Mouse (Mus musculus): ENCODE data around the gene Ilf2. TPM values are rescaled to one million over a fixed set of nuclear protein-coding genes. Genes with fewer than 3 reads are reported as not detected.
A peak's percentile ranks its signal among the peaks of the same experiment; 100 is the strongest.

Gene Ilf2
- total RNA-seq (2014; rRNA removed) (111 and 119 TPM in 2 replicates), polyA plus RNA-seq (2015; fragmentation: Nextera tagmentation; extraction: Ambion mirVana) (177 and 178 TPM in 2 replicates)

GRCm38 (mm10) chr3:90475831-90476611, at the start of gene Ilf2:
Gene Ilf2, plus strand, starts transcription at chr3:90476126.
- no peaks in the 10 kb centered on the region for H3K4me1 ChIP-seq (ENCODE audit: insufficient read depth, low read length)
- under 1% methylated on average over 42 of the region's 45 CpGs for WGBS
- H3K27me3 ChIP-seq (ENCODE audit: insufficient read depth, low read length), result no peaks in the 10 kb centered on the region
- peak within 1 kb of the TSS; percentile 99 for H3K4me3 ChIP-seq (ENCODE audit: low read length)
- H3K9ac ChIP-seq (replicated peaks; ENCODE audit: low read length), result peak within 1 kb of the TSS; percentile 97
- peak; percentile 77 for TF ChIP-seq CTCF (IDR thresholded peaks at IDR 0.05; ENCODE audit: low read depth)
- peak within 1 kb of the TSS; percentile 63 for H3K4me2 ChIP-seq (ENCODE audit: low read depth, low read length)
- H3K36me3 ChIP-seq (ENCODE audit: insufficient read depth, low read length), result peaks cover 9% of the 10 kb centered on the region; the same call in 1 of the 2 replicates
- peak within 1 kb of the TSS; percentile 96 for H3K27ac ChIP-seq
- DNase-seq (ENCODE audit: low spot score) (peak; percentile 99), ATAC-seq (peak; percentile 99)
- no peaks in the 10 kb centered on the region for H3K9me3 ChIP-seq (ENCODE audit: low read length)

GRCm38 (mm10) chr3:90427574-90427973, 48.4 kb upstream of the Ilf2 start:
- TF ChIP-seq CTCF (IDR thresholded peaks at IDR 0.05; ENCODE audit: low read depth), result no peak
- Histone ChIP-seq H3K4me2 (ENCODE audit: low read depth, low read length) (no peak overlapping the region), H3K36me3 (ENCODE audit: insufficient read depth, low read length) (peaks cover 14% of the 10 kb centered on the region; the same call in 1 of the 2 replicates), H3K9me3 (ENCODE audit: low read length) (no peaks in the 10 kb centered on the region), H3K27ac (no peak overlapping the region), H3K4me1 (ENCODE audit: insufficient read depth, low read length) (peaks cover 13% of the 10 kb centered on the region; the same call in 1 of the 2 replicates), H3K27me3 (ENCODE audit: insufficient read depth, low read length) (no peaks in the 10 kb centered on the region), H3K9ac (replicated peaks; ENCODE audit: low read length) (no peak overlapping the region), H3K4me3 (ENCODE audit: low read length) (no peak overlapping the region)
- WGBS, result 64% methylated on average over 1 of the region's 1 CpGs
- ATAC-seq, result no peak
- DNase-seq (ENCODE audit: low spot score), result no peak

- ATAC-seq, result no peak
- TF ChIP-seq CTCF (IDR thresholded peaks at IDR 0.05; ENCODE audit: low read depth), result no peak
- Histone ChIP-seq H3K4me3 (ENCODE audit: low read length) (no peak overlapping the region), H3K27ac (no peak overlapping the region), H3K9ac (replicated peaks; ENCODE audit: low read length) (no peak overlapping the region), H3K4me2 (ENCODE audit: low read depth, low read length) (no peak overlapping the region), H3K27me3 (ENCODE audit: insufficient read depth, low read length) (no peaks in the 10 kb centered on the region), H3K4me1 (ENCODE audit: insufficient read depth, low read length) (peaks cover 13% of the 10 kb centered on the region), H3K36me3 (ENCODE audit: insufficient read depth, low read length) (peaks cover 8% of the 10 kb centered on the region; the same call in 1 of the 2 replicates), H3K9me3 (ENCODE audit: low read length) (no peaks in the 10 kb centered on the region)
- WGBS, result 87% methylated on average over 6 of the region's 6 CpGs
- no peak for DNase-seq (ENCODE audit: low spot score)
These were observed 47.7 kb upstream of the Ilf2 start for GRCm38 (mm10) chr3:90428186-90428585.

GRCm38 (mm10) chr3:90429576-90429975, 46.4 kb upstream of the Ilf2 start:
- DNase-seq (ENCODE audit: low spot score) (no peak), ATAC-seq (no peak)
- no peak for TF ChIP-seq CTCF (IDR thresholded peaks at IDR 0.05; ENCODE audit: low read depth)
- H3K27ac ChIP-seq, result no peak overlapping the region
- H3K9ac ChIP-seq (replicated peaks; ENCODE audit: low read length), result no peak overlapping the region
- no peak overlapping the region for H3K4me2 ChIP-seq (ENCODE audit: low read depth, low read length)
- H3K27me3 ChIP-seq (ENCODE audit: insufficient read depth, low read length), result no peaks in the 10 kb centered on the region
- H3K9me3 ChIP-seq (ENCODE audit: low read length), result no peaks in the 10 kb centered on the region
- peaks cover 13% of the 10 kb centered on the region for H3K4me1 ChIP-seq (ENCODE audit: insufficient read depth, low read length)
- no peaks in the 10 kb centered on the region for H3K36me3 ChIP-seq (ENCODE audit: insufficient read depth, low read length)
- H3K4me3 ChIP-seq (ENCODE audit: low read length), result no peak overlapping the region
- WGBS, result 85% methylated on average over 3 of the region's 3 CpGs

GRCm38 (mm10) chr3:90432348-90432747, 43.6 kb upstream of the Ilf2 start:
- H3K27ac ChIP-seq, result peak overlapping the region; percentile 96

GRCm38 (mm10) chr3:90432811-90433219, 43.1 kb upstream of the Ilf2 start:
- ATAC-seq, result no peak; the same call in 1 of the 2 replicates
- Histone ChIP-seq H3K27ac (peak overlapping the region; percentile 96), H3K9me3 (ENCODE audit: low read length) (no peaks in the 10 kb centered on the region), H3K9ac (replicated peaks; ENCODE audit: low read length) (peak overlapping the region; percentile 91), H3K4me3 (ENCODE audit: low read length) (peak overlapping the region; percentile 80), H3K36me3 (ENCODE audit: insufficient read depth, low read length) (no peaks in the 10 kb centered on the region), H3K27me3 (ENCODE audit: insufficient read depth, low read length) (no peaks in the 10 kb centered on the region), H3K4me2 (ENCODE audit: low read depth, low read length) (peak overlapping the region; percentile 99), H3K4me1 (ENCODE audit: insufficient read depth, low read length) (peaks cover 13% of the 10 kb centered on the region)
- no peak for TF ChIP-seq CTCF (IDR thresholded peaks at IDR 0.05; ENCODE audit: low read depth)
- WGBS, result under 1% methylated on average over 12 of the region's 12 CpGs
- peak; percentile 38 for DNase-seq (ENCODE audit: low spot score)

More at GRCm38 (mm10) chr3:90432348-90432747, 43.6 kb upstream of the Ilf2 start:
- 1% methylated on average over 2 of the region's 2 CpGs for WGBS
- H3K36me3 ChIP-seq (ENCODE audit: insufficient read depth, low read length), result no peaks in the 10 kb centered on the region
- TF ChIP-seq CTCF (IDR thresholded peaks at IDR 0.05; ENCODE audit: low read depth), result no peak
- H3K4me3 ChIP-seq (ENCODE audit: low read length), result peak overlapping the region; percentile 80
- no peaks in the 10 kb centered on the region for H3K27me3 ChIP-seq (ENCODE audit: insufficient read depth, low read length)
- no peak for DNase-seq (ENCODE audit: low spot score)
- ATAC-seq, result no peak
- H3K4me2 ChIP-seq (ENCODE audit: low read depth, low read length), result peak overlapping the region; percentile 99
- peak overlapping the region; percentile 91 for H3K9ac ChIP-seq (replicated peaks; ENCODE audit: low read length)
- peaks cover 13% of the 10 kb centered on the region for H3K4me1 ChIP-seq (ENCODE audit: insufficient read depth, low read length)
- no peaks in the 10 kb centered on the region for H3K9me3 ChIP-seq (ENCODE audit: low read length)
